Mouse (Mus musculus): ENCODE results near the gene Exoc4. TPM values are rescaled to one million over a fixed set of nuclear protein-coding genes. Genes with fewer than 3 reads are reported as not detected.

Gene Exoc4
- polyA plus RNA-seq, 1 experiment from 2014 or later, result 28.7 TPM

DNA sequence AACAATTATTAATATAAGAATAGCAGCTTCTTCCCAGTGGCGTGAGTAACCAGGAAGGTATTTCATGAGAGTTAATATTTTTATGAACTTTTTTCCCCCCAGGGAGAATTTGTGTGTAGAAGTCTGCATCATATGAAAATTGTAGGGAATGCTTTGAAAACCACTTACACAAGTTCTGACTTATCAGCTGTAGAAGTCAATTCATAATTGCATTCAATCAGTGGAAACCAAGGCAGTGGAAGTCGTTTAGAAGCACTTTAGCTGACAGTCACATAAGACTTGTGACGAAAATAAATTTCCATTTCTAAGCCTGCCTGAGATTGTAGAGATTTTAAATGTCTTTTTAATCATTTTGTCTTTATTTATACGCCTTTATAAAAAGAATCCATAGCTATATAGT, 35.1 kb downstream of the Exoc4 start:
- Histone ChIP-seq H3K9me3 (ENCODE audit: control insufficient read depth, low read length) (no peaks in the 10 kb centered on the region), H3K4me3 (ENCODE audit: low read depth, low read length) (no peak overlapping the region), H3K4me1 (ENCODE audit: control insufficient read depth, insufficient read depth, low read length) (no peaks in the 10 kb centered on the region), H3K36me3 (ENCODE audit: control insufficient read depth, insufficient read depth, low read length) (no peaks in the 10 kb centered on the region), H3K9ac (ENCODE audit: low read length) (no peak overlapping the region), H3K27ac (replicated peaks; ENCODE audit: low read depth, low read length) (no peak overlapping the region), H3K27me3 (ENCODE audit: control insufficient read depth, insufficient read depth, low read length) (no peaks in the 10 kb centered on the region), H3K4me2 (ENCODE audit: low read depth, severe bottlenecking) (no peak overlapping the region)
- no peak for ATAC-seq (ENCODE audit: insufficient number of reproducible peaks, low FRiP score, low TSS enrichment, low read depth)
- DNase-seq (ENCODE audit: low spot score), result no peak
- WGBS, result 76% methylated on average over 4 of the region's 4 CpGs

DNA sequence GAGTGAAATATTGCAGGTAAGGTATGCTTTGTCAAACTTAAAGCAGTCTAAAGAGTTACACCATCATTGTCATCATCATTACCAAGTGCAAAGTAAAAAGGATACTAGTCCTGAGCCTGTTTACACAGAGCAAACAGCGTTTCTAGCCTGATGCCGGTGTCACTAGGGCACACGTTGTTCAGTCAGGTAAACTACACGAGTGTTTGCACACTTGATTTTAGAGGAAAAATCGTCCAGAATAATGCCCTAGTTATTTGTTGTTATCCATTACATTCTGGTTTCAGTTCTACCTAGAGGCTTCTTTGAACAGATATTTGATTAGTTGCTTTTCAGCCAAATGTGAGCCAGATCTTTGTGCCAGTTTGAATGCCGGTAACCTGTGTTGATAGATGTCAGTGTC, 37.5 kb downstream of the Exoc4 start:
- ATAC-seq (ENCODE audit: insufficient number of reproducible peaks, low FRiP score, low TSS enrichment, low read depth), result no peak
- Histone ChIP-seq H3K27ac (replicated peaks; ENCODE audit: low read depth, low read length) (no peak overlapping the region), H3K9ac (ENCODE audit: low read length) (no peak overlapping the region), H3K36me3 (ENCODE audit: control insufficient read depth, insufficient read depth, low read length) (no peaks in the 10 kb centered on the region), H3K4me2 (ENCODE audit: low read depth, severe bottlenecking) (no peak overlapping the region), H3K4me3 (ENCODE audit: low read depth, low read length) (no peak overlapping the region), H3K27me3 (ENCODE audit: control insufficient read depth, insufficient read depth, low read length) (no peaks in the 10 kb centered on the region), H3K4me1 (ENCODE audit: control insufficient read depth, insufficient read depth, low read length) (no peaks in the 10 kb centered on the region), H3K9me3 (ENCODE audit: control insufficient read depth, low read length) (no peaks in the 10 kb centered on the region)
- 87% methylated on average over 6 of the region's 6 CpGs for WGBS
- DNase-seq (ENCODE audit: low spot score), result no peak

DNA sequence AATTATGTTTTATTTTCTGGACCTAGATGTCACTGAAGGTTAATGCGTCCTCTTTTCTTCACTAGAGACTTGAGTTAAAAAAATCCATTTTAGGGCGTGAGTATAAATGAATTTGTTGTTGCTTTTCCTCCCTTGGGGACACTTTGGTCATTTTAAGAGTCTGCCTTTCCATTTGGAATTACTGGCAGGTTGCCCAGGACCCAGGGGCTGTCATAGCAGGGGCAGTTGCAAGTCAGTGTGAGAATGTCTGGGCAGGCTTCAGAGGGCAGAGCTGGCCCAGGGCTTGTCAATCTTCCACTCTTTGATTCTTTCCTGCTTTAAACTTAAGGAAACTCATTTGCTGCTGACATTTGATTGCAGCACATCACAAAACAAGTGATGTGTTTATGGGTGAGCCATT, 45.7 kb downstream of the Exoc4 start:
- WGBS, result 82% methylated on average over 2 of the region's 2 CpGs
- no peak overlapping the region for H3K27ac ChIP-seq (replicated peaks; ENCODE audit: low read depth, low read length)
- H3K27me3 ChIP-seq (ENCODE audit: control insufficient read depth, insufficient read depth, low read length), result no peaks in the 10 kb centered on the region
- H3K4me1 ChIP-seq (ENCODE audit: control insufficient read depth, insufficient read depth, low read length), result no peaks in the 10 kb centered on the region
- H3K4me2 ChIP-seq (ENCODE audit: low read depth, severe bottlenecking), result no peak overlapping the region
- H3K9ac ChIP-seq (ENCODE audit: low read length), result no peak overlapping the region
- H3K36me3 ChIP-seq (ENCODE audit: control insufficient read depth, insufficient read depth, low read length), result no peaks in the 10 kb centered on the region
- DNase-seq (ENCODE audit: low spot score) (no peak), ATAC-seq (ENCODE audit: insufficient number of reproducible peaks, low FRiP score, low TSS enrichment, low read depth) (no peak)
- H3K9me3 ChIP-seq (ENCODE audit: control insufficient read depth, low read length), result no peaks in the 10 kb centered on the region
- H3K4me3 ChIP-seq (ENCODE audit: low read depth, low read length), result no peak overlapping the region

DNA sequence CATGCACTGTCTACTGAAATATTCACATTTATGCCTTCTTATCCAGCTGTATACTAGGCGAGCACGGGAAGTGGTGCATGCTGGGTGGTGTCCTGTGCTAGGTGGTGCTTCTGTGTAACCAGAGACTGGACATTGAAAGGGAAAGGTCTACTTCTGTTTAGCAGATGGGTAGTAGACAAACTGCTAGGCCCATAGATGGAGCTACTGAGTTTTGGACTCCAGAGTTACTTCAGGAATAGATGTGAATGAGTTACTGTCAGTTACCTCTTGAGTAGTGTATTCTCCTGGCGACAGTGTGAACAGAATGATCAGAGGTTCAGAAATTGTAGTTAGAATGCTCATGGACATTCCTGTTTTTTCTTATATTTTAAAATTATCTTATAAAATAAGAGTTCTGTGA, 48.7 kb downstream of the Exoc4 start:
- no peak overlapping the region for H3K9ac ChIP-seq (ENCODE audit: low read length)
- H3K27me3 ChIP-seq (ENCODE audit: control insufficient read depth, insufficient read depth, low read length), result no peaks in the 10 kb centered on the region
- DNase-seq (ENCODE audit: low spot score) (no peak), ATAC-seq (ENCODE audit: insufficient number of reproducible peaks, low FRiP score, low TSS enrichment, low read depth) (no peak)
- no peak overlapping the region for H3K4me2 ChIP-seq (ENCODE audit: low read depth, severe bottlenecking)
- 86% methylated on average over 3 of the region's 3 CpGs for WGBS
- no peak overlapping the region for H3K27ac ChIP-seq (replicated peaks; ENCODE audit: low read depth, low read length)
- no peaks in the 10 kb centered on the region for H3K36me3 ChIP-seq (ENCODE audit: control insufficient read depth, insufficient read depth, low read length)
- no peaks in the 10 kb centered on the region for H3K9me3 ChIP-seq (ENCODE audit: control insufficient read depth, low read length)
- H3K4me1 ChIP-seq (ENCODE audit: control insufficient read depth, insufficient read depth, low read length), result no peaks in the 10 kb centered on the region
- H3K4me3 ChIP-seq (ENCODE audit: low read depth, low read length), result no peak overlapping the region

DNA sequence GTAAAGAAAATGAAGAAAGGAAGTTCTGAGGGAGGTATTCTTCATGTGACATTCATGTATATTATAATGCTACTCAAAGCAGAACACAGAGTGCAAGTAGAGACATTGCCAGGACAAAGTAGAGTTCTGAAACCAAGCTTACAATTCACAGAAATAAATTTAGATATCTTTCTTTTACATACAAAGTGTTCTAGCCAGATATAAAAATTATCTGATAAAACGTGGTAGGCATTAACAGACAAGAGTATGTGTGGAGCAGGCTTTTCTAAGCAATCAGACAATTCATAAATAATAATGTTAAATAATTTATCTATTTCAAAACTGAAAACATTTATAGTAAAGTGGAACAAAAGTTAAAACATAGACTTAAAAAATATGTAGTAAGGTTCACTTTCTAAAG, 49.9 kb downstream of the Exoc4 start:
- no peaks in the 10 kb centered on the region for H3K36me3 ChIP-seq (ENCODE audit: control insufficient read depth, insufficient read depth, low read length)
- no peaks in the 10 kb centered on the region for H3K27me3 ChIP-seq (ENCODE audit: control insufficient read depth, insufficient read depth, low read length)
- H3K9me3 ChIP-seq (ENCODE audit: control insufficient read depth, low read length), result no peaks in the 10 kb centered on the region
- no peak overlapping the region for H3K27ac ChIP-seq (replicated peaks; ENCODE audit: low read depth, low read length)
- 85% methylated on average over 1 of the region's 1 CpGs for WGBS
- no peak overlapping the region for H3K4me2 ChIP-seq (ENCODE audit: low read depth, severe bottlenecking)
- no peak for DNase-seq (ENCODE audit: low spot score)
- no peak for ATAC-seq (ENCODE audit: insufficient number of reproducible peaks, low FRiP score, low TSS enrichment, low read depth)
- no peak overlapping the region for H3K4me3 ChIP-seq (ENCODE audit: low read depth, low read length)
- no peak overlapping the region for H3K9ac ChIP-seq (ENCODE audit: low read length)
- H3K4me1 ChIP-seq (ENCODE audit: control insufficient read depth, insufficient read depth, low read length), result no peaks in the 10 kb centered on the region

DNA sequence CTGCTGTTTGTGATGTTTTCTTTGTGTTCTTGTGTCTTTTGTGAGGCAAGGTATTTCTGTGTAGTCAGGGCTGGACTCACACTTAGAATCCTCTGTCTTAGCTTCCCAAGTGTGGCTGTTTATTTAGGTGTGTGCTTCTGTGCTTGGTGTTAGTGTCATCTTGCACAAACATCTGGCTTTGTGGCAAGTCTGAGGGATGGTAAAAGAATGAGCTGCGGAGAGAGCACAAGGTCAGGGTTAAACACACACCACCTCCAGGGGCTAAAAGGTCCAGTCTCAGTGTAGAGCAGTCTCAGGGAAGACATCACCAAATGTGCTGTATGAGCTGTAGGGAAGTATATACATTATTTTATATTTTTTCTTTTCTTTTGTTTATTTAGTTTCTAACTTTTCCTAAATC, 57.1 kb downstream of the Exoc4 start:
- DNase-seq (ENCODE audit: low spot score) (no peak), ATAC-seq (ENCODE audit: insufficient number of reproducible peaks, low FRiP score, low TSS enrichment, low read depth) (no peak)
- no peaks in the 10 kb centered on the region for H3K4me1 ChIP-seq (ENCODE audit: control insufficient read depth, insufficient read depth, low read length)
- H3K9ac ChIP-seq (ENCODE audit: low read length), result no peak overlapping the region
- H3K4me2 ChIP-seq (ENCODE audit: low read depth, severe bottlenecking), result no peak overlapping the region
- H3K4me3 ChIP-seq (ENCODE audit: low read depth, low read length), result no peak overlapping the region
- H3K36me3 ChIP-seq (ENCODE audit: control insufficient read depth, insufficient read depth, low read length), result no peaks in the 10 kb centered on the region
- 63% methylated on average over 1 of the region's 1 CpGs for WGBS
- H3K9me3 ChIP-seq (ENCODE audit: control insufficient read depth, low read length), result no peaks in the 10 kb centered on the region
- H3K27ac ChIP-seq (replicated peaks; ENCODE audit: low read depth, low read length), result no peak overlapping the region
- no peaks in the 10 kb centered on the region for H3K27me3 ChIP-seq (ENCODE audit: control insufficient read depth, insufficient read depth, low read length)

DNA sequence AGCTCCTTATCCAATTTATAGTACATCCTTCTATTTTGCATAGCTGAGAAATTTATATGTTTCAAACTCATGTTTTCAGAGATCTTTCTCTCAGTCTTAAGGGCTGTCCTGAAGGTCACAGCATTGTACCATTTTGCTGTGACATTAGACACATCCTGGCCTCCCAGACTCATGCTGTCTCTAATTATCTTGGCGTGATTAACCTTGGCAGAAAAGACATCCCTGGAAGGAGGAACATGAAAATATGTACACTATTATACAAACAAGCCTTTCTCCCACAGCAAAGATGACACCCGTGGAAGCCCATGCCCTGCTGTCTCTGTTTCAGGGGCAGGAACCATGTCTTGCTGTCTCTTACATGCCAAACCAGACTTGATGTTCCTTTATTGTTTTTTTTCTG, 59.8 kb downstream of the Exoc4 start:
- Histone ChIP-seq H3K36me3 (ENCODE audit: control insufficient read depth, insufficient read depth, low read length) (no peaks in the 10 kb centered on the region), H3K9ac (ENCODE audit: low read length) (no peak overlapping the region), H3K4me1 (ENCODE audit: control insufficient read depth, insufficient read depth, low read length) (no peaks in the 10 kb centered on the region), H3K27me3 (ENCODE audit: control insufficient read depth, insufficient read depth, low read length) (no peaks in the 10 kb centered on the region), H3K27ac (replicated peaks; ENCODE audit: low read depth, low read length) (no peak overlapping the region), H3K4me2 (ENCODE audit: low read depth, severe bottlenecking) (no peak overlapping the region), H3K9me3 (ENCODE audit: control insufficient read depth, low read length) (no peaks in the 10 kb centered on the region), H3K4me3 (ENCODE audit: low read depth, low read length) (no peak overlapping the region)
- WGBS, result 78% methylated on average over 2 of the region's 2 CpGs
- DNase-seq (ENCODE audit: low spot score), result no peak
- no peak for ATAC-seq (ENCODE audit: insufficient number of reproducible peaks, low FRiP score, low TSS enrichment, low read depth)

DNA sequence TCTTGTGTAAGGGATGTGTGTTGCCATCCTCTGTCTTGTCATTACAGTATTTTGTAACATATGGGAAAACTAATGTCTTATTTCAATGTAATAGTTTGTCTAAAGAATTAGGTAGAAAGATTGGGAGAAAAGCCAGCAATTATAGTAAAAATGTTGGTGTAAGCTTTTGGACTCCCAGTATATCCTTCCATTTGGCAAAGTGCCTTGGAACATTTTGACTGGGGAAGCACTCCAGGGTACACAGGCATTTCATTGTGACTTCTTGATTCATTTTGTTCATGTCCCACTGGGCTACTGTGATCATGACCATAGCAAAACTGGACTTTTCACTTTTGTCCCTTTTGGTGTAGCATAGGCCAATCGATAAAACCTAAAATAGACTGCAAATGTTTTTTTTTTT, 61.6 kb downstream of the Exoc4 start:
- ATAC-seq (ENCODE audit: insufficient number of reproducible peaks, low FRiP score, low TSS enrichment, low read depth) (no peak), DNase-seq (ENCODE audit: low spot score) (no peak)
- no peaks in the 10 kb centered on the region for H3K36me3 ChIP-seq (ENCODE audit: control insufficient read depth, insufficient read depth, low read length)
- H3K9ac ChIP-seq (ENCODE audit: low read length), result no peak overlapping the region
- no peak overlapping the region for H3K4me2 ChIP-seq (ENCODE audit: low read depth, severe bottlenecking)
- WGBS, result 91% methylated on average over 1 of the region's 1 CpGs
- no peaks in the 10 kb centered on the region for H3K27me3 ChIP-seq (ENCODE audit: control insufficient read depth, insufficient read depth, low read length)
- H3K27ac ChIP-seq (replicated peaks; ENCODE audit: low read depth, low read length), result no peak overlapping the region
- H3K4me1 ChIP-seq (ENCODE audit: control insufficient read depth, insufficient read depth, low read length), result no peaks in the 10 kb centered on the region
- H3K4me3 ChIP-seq (ENCODE audit: low read depth, low read length), result no peak overlapping the region
- no peaks in the 10 kb centered on the region for H3K9me3 ChIP-seq (ENCODE audit: control insufficient read depth, low read length)

DNA sequence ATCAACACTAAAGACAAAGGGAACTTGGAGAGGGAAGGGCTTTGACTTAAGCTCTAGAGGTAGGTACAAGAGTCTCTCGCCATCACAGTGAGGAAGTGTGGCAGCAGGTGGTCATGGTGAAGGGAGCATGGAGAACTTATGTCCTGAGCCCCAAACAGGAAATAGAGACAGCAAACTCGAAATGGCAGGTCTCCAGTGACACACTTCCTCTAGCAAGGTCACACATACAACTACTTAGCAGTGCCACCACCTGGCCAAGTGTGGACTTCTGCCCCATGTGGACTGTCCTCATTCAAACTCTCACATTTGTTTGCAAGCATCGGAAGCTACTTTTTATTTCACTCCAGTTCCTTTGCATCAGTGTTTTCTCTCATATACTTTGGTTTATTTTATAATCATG, 74.0 kb downstream of the Exoc4 start:
- H3K4me2 ChIP-seq (ENCODE audit: low read depth, severe bottlenecking), result no peak overlapping the region
- ATAC-seq (ENCODE audit: insufficient number of reproducible peaks, low FRiP score, low TSS enrichment, low read depth), result no peak
- H3K27me3 ChIP-seq (ENCODE audit: control insufficient read depth, insufficient read depth, low read length), result no peaks in the 10 kb centered on the region
- H3K4me1 ChIP-seq (ENCODE audit: control insufficient read depth, insufficient read depth, low read length), result no peaks in the 10 kb centered on the region
- no peaks in the 10 kb centered on the region; the same call in 1 of the 2 replicates for H3K9me3 ChIP-seq (ENCODE audit: control insufficient read depth, low read length)
- H3K36me3 ChIP-seq (ENCODE audit: control insufficient read depth, insufficient read depth, low read length), result no peaks in the 10 kb centered on the region
- 77% methylated on average over 3 of the region's 3 CpGs for WGBS
- no peak overlapping the region for H3K27ac ChIP-seq (replicated peaks; ENCODE audit: low read depth, low read length)
- H3K4me3 ChIP-seq (ENCODE audit: low read depth, low read length), result no peak overlapping the region
- DNase-seq (ENCODE audit: low spot score), result no peak
- no peak overlapping the region for H3K9ac ChIP-seq (ENCODE audit: low read length)

Data from limb, embryonic 11.5 days (tissue).